Comparison of ENCODE assay signal across 13 mouse cellular contexts in genomic region chr3:52767276-52767675, GRCm38 (mm10).
DNase-seq lines count a peak whose midpoint lies in the region; ATAC-seq and TF ChIP-seq lines count a peak whose summit lies in the region.
"Had no signal": no experiment of that assay in that cellular context is flagged by ENCODE, and none has a peak within 500 bp of the region (broad histone marks: within the 10 kb centered on the region; RNA-seq: fewer than 3 reads in every experiment).

No protein-coding gene starts in this region.

- no peak overlapping the region for H3K4me3 ChIP-seq in kidney, embryonic 14.5 days (ENCODE audit: low read length)
- H3K4me3 ChIP-seq in kidney, postnatal 0 days (replicated peaks; ENCODE audit: low read depth, low read length) = no peak overlapping the region
- H3K4me3 ChIP-seq: midbrain, embryonic 12.5 days; neural tube, embryonic 13.5 days had no signal

- H3K27me3 ChIP-seq in kidney, embryonic 14.5 days (ENCODE audit: control insufficient read depth, insufficient read depth, low read length) = no peaks in the 10 kb centered on the region
- H3K27me3 ChIP-seq in kidney, postnatal 0 days (ENCODE audit: insufficient read depth, low read length) = no peaks in the 10 kb centered on the region
- H3K27me3 ChIP-seq: midbrain, embryonic 12.5 days; neural tube, embryonic 13.5 days had no signal

- no peaks in the 10 kb centered on the region for H3K36me3 ChIP-seq in kidney, embryonic 14.5 days (ENCODE audit: control insufficient read depth, insufficient read depth, low read length)
- no peaks in the 10 kb centered on the region for H3K36me3 ChIP-seq in kidney, postnatal 0 days (ENCODE audit: insufficient read depth, low read length)
- H3K36me3 ChIP-seq: midbrain, embryonic 12.5 days; neural tube, embryonic 13.5 days had no signal

- H3K9ac ChIP-seq in kidney, embryonic 14.5 days (ENCODE audit: low read depth, low read length) = no peak overlapping the region
- no peak overlapping the region for H3K9ac ChIP-seq in kidney, postnatal 0 days (ENCODE audit: low read depth, low read length)
- H3K9ac ChIP-seq: liver, embryonic 14.5 days; midbrain, embryonic 12.5 days; neural tube, embryonic 13.5 days had no signal

- ATAC-seq in kidney, embryonic 14.5 days (ENCODE audit: low FRiP score, low TSS enrichment) = no peak
- peak; percentile 78 for ATAC-seq in common myeloid progenitor, adult 5-6 weeks (replicated peaks; ENCODE audit: low read depth, poor library complexity, severe bottlenecking)
- no peak for ATAC-seq in kidney, postnatal 0 days (replicated peaks; ENCODE audit: low FRiP score, low read depth)
- no peak for ATAC-seq in cerebellum, adult (ENCODE audit: insufficient number of reproducible peaks, low FRiP score, low TSS enrichment)
- ATAC-seq: intestine, postnatal 0 days had no signal

- 62% methylated on average over 10 of the region's 10 CpGs for WGBS in kidney, embryonic 14.5 days
- 53% methylated on average over 10 of the region's 10 CpGs for WGBS in kidney, postnatal 0 days

- TF ChIP-seq CTCF in kidney, postnatal 0 days (IDR thresholded peaks at IDR 0.05; ENCODE audit: low read depth) = no peak

- H3K9me3 ChIP-seq in kidney, embryonic 14.5 days (ENCODE audit: control insufficient read depth, low read length) = no peaks in the 10 kb centered on the region
- no peaks in the 10 kb centered on the region for H3K9me3 ChIP-seq in kidney, postnatal 0 days (replicated peaks; ENCODE audit: low read length)
- H3K9me3 ChIP-seq: midbrain, embryonic 12.5 days; neural tube, embryonic 13.5 days had no signal

- H3K4me2 ChIP-seq in kidney, embryonic 14.5 days (replicated peaks; ENCODE audit: low read depth, low read length) = no peak overlapping the region
- H3K4me2 ChIP-seq in kidney, postnatal 0 days (ENCODE audit: low read length) = no peak overlapping the region
- H3K4me2 ChIP-seq: midbrain, embryonic 12.5 days; neural tube, embryonic 13.5 days had no signal

- peak; percentile 29 to 64 for DNase-seq in adrenal gland, adult (ENCODE audit: inconsistent age in 2 of 2, low spot score in 1 of 2)
- no peak for DNase-seq in adrenal gland, adult 18-20 months (ENCODE audit: low spot score in 2 of 2)
- DNase-seq in kidney, adult 11 months = peak; percentile 48
- DNase-seq in kidney, postnatal 0 days (ENCODE audit: low spot score) = peak; percentile 21
- DNase-seq in thymus, adult 18-20 months = no peak
- DNase-seq: cerebellum, adult 18-20 months had no signal

- no peaks in the 10 kb centered on the region for H3K4me1 ChIP-seq in kidney, embryonic 14.5 days (ENCODE audit: control insufficient read depth, insufficient read depth, low read length)
- H3K4me1 ChIP-seq in kidney, postnatal 0 days (replicated peaks; ENCODE audit: insufficient read depth, low read length) = no peaks in the 10 kb centered on the region

- no peak overlapping the region for H3K27ac ChIP-seq in kidney, embryonic 14.5 days (ENCODE audit: low read depth, low read length)
- no peak overlapping the region for H3K27ac ChIP-seq in kidney, postnatal 0 days
- H3K27ac ChIP-seq: liver, embryonic 14.5 days; midbrain, embryonic 12.5 days; neural tube, embryonic 13.5 days had no signal

Comparison
In these comparisons a context has a peak if more than half of its experiments do, and no peak if none do; other contexts are left out.
1. DNase-seq: peak in adrenal gland, adult (2 of 2), kidney, adult 11 months (single experiment) and kidney, postnatal 0 days (single experiment); none in adrenal gland, adult 18-20 months (0 of 2) and thymus, adult 18-20 months (0 of 2).